Mouse (Mus musculus): ENCODE data around the gene Magi2.

DNA sequence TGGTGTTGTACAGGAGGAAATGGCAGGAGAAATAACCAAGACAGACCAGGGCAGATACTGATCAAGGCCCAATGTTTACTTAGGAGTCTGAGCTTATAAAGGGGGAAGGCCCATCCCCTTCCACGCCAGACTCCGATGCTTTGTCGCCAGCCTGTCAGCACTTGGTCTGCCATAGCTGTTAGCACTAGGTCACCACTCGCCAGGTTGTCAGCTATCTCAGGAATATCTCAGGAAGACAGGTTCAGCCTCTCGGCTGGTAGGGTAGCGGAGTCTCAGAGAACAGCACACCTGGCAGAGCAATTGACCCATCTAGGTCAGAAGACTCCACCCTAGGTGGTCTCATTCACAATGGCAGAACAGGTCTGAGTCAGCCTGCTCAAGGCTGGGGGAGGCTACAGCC lies 1514.4 kb downstream of the Magi2 start:
- TF ChIP-seq CTCF (IDR thresholded peaks at IDR 0.05; ENCODE audit: extremely low read depth, insufficient read length, insufficient replicate concordance, low read depth, low read length): no peak
- no peak for TF ChIP-seq POLR2A (IDR thresholded peaks at IDR 0.05; ENCODE audit: low read depth, low read length)
